Mouse (Mus musculus): ENCODE data around the gene Lpar3.

- TF ChIP-seq CTCF (IDR thresholded peaks at IDR 0.05; ENCODE audit: low read depth) (no peak), EP300 (IDR thresholded peaks at IDR 0.05; ENCODE audit: low read depth) (no peak)
Observed at GRCm38 (mm10) chr3:146237676-146238075, 16.9 kb downstream of the Lpar3 start.

All from liver, postnatal 0 days (tissue).